In the genomic region with DNA sequence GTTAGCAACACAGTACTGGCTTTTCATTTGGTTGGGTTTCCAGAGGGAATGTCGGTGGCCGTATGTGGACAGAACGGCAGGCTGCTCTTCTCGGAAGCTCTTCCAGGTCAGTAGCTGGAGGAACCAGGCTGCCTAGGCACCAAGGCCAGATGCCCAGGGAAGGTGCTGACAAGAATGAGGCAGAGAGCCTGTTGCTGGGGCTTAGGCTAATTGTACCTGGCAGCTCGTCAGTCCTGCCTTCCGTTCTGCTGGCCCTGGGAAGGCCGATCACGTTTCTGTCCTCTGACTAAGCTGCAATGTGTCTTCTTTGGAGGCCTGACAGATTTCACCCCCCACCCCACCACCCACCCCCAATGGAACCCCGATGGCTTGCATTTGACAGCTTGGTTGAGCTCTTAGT, we compare ENCODE assay signal across 15 mouse cellular contexts.
DNase-seq lines count a peak whose midpoint lies in the region; ATAC-seq and TF ChIP-seq lines count a peak whose summit lies in the region.
"Had no signal": no experiment of that assay in that cellular context is flagged by ENCODE, and none has a peak within 500 bp of the region (broad histone marks: within the 10 kb centered on the region; RNA-seq: fewer than 3 reads in every experiment).

No protein-coding gene starts in this region.

- ATAC-seq in lung, postnatal 0 days: no peak
- ATAC-seq: forebrain, embryonic 13.5 days had no signal

- H3K36me3 ChIP-seq in testis, adult 2 months (ENCODE audit: control insufficient read depth, insufficient read depth, low read length): no peaks in the 10 kb centered on the region
- H3K36me3 ChIP-seq in lung, postnatal 0 days (ENCODE audit: insufficient read depth, low read length): no peaks in the 10 kb centered on the region
- H3K36me3 ChIP-seq: embryonic facial prominence, embryonic 13.5 days; hindbrain, embryonic 15.5 days had no signal

- no peak overlapping the region for H3K27ac ChIP-seq in testis, adult 2 months (ENCODE audit: control insufficient read depth, insufficient read depth, low read depth, low read length)
- H3K27ac ChIP-seq in layer of hippocampus, adult 2 months: no peak overlapping the region
- H3K27ac ChIP-seq in lung, postnatal 0 days (ENCODE audit: low read length): no peak overlapping the region
- H3K27ac ChIP-seq: embryonic facial prominence, embryonic 13.5 days; forebrain, embryonic 13.5 days; hindbrain, embryonic 15.5 days had no signal

- WGBS in lung, postnatal 0 days: 72% methylated on average over 9 of the region's 9 CpGs

- no peak overlapping the region for H3K4me2 ChIP-seq in lung, postnatal 0 days (replicated peaks; ENCODE audit: low read depth, low read length)
- H3K4me2 ChIP-seq: embryonic facial prominence, embryonic 13.5 days; forebrain, embryonic 13.5 days; hindbrain, embryonic 15.5 days had no signal

- TF ChIP-seq POLR2A in testis, adult 2 months (IDR thresholded peaks at IDR 0.05; ENCODE audit: control insufficient read depth, low read depth, low read length): no peak

- no peaks in the 10 kb centered on the region for H3K9me3 ChIP-seq in lung, postnatal 0 days (ENCODE audit: low read length)
- H3K9me3 ChIP-seq: embryonic facial prominence, embryonic 13.5 days; forebrain, embryonic 13.5 days; hindbrain, embryonic 15.5 days had no signal

- no peaks in the 10 kb centered on the region for H3K27me3 ChIP-seq in testis, adult 2 months (ENCODE audit: control insufficient read depth, insufficient read depth, low read length)
- no peaks in the 10 kb centered on the region for H3K27me3 ChIP-seq in lung, postnatal 0 days (replicated peaks; ENCODE audit: insufficient read depth, low read length)
- H3K27me3 ChIP-seq: embryonic facial prominence, embryonic 13.5 days; forebrain, embryonic 13.5 days; hindbrain, embryonic 15.5 days had no signal

- peak overlapping the region; percentile 49 for H3K4me3 ChIP-seq in testis, adult 2 months (ENCODE audit: control insufficient read depth, low read depth, low read length)
- H3K4me3 ChIP-seq in layer of hippocampus, adult 2 months: no peak overlapping the region
- no peak overlapping the region for H3K4me3 ChIP-seq in lung, postnatal 0 days (ENCODE audit: low read depth, low read length)
- H3K4me3 ChIP-seq: embryonic facial prominence, embryonic 13.5 days; forebrain, embryonic 13.5 days; hindbrain, embryonic 15.5 days had no signal

- TF ChIP-seq CTCF in testis, adult 2 months (IDR thresholded peaks at IDR 0.05; ENCODE audit: control insufficient read depth, insufficient read depth, insufficient replicate concordance, low read depth, low read length): no peak
- TF ChIP-seq CTCF in layer of hippocampus, adult 2 months (conservative IDR thresholded peaks at IDR 0.05): no peak
- no peak for TF ChIP-seq CTCF in lung, postnatal 0 days (IDR thresholded peaks at IDR 0.05)

- peaks cover 3% of the 10 kb centered on the region; the same call in 1 of the 2 replicates for H3K4me1 ChIP-seq in testis, adult 2 months (ENCODE audit: control insufficient read depth, insufficient read depth, low read length)
- no peaks in the 10 kb centered on the region for H3K4me1 ChIP-seq in lung, postnatal 0 days (ENCODE audit: insufficient read depth, low read depth, low read length)
- H3K4me1 ChIP-seq: forebrain, embryonic 13.5 days; hindbrain, embryonic 15.5 days had no signal

- DNase-seq in adrenal gland, adult (ENCODE audit: inconsistent age in 2 of 2, low spot score in 1 of 2): peak; percentile 16 to 44
- DNase-seq in adrenal gland, postnatal 25 days: no peak
- no peak for DNase-seq in testis, postnatal 10 days (ENCODE audit: low spot score)
- DNase-seq in heart, postnatal 36 days: peak; percentile 35 to 36
- no peak for DNase-seq in layer of hippocampus, adult 2 months (ENCODE audit: low spot score in 2 of 2)
- no peak for DNase-seq in lung, postnatal 0 days (ENCODE audit: low spot score)
- DNase-seq in left cerebral cortex, postnatal 4 days: no peak
- DNase-seq: cerebellum, adult 2 months; kidney, adult 9 months; layer of hippocampus, adult 9-11 months; lung, adult 18-20 months had no signal

- no peak for TF ChIP-seq EP300 in lung, postnatal 0 days (IDR thresholded peaks at IDR 0.05)

- intact Hi-C loops in heart, postnatal 36 days (cut with DNase I): no loop called here
- intact Hi-C loops in left cerebral cortex, postnatal 4 days (cut with DNase I): no loop called here

- H3K9ac ChIP-seq in lung, postnatal 0 days (replicated peaks; ENCODE audit: low read depth): no peak overlapping the region
- H3K9ac ChIP-seq: embryonic facial prominence, embryonic 13.5 days; forebrain, embryonic 13.5 days; hindbrain, embryonic 15.5 days had no signal

Comparison
In these comparisons a context has a peak if more than half of its experiments do, and no peak if none do; other contexts are left out.
1. DNase-seq: peak in adrenal gland, adult (2 of 2) and heart, postnatal 36 days (2 of 2); none in adrenal gland, postnatal 25 days (single experiment), testis, postnatal 10 days (single experiment), layer of hippocampus, adult 2 months (0 of 2), lung, postnatal 0 days (single experiment) and left cerebral cortex, postnatal 4 days (single experiment).